Mouse (Mus musculus) gastrocnemius, postnatal 10 days (tissue): ENCODE measurements around the gene Tcf20. TPM values are rescaled to one million over a fixed set of nuclear protein-coding genes. Genes with fewer than 3 reads are reported as not detected.

ENCODE experiments used
- DNase-seq: peaks from one replicate; pipeline ENCODE4 v3.0.0; 2021; ENCODE audit warnings: mixed read lengths
- total RNA-seq, 2 experiments: library from RNA; stranded (reverse); gene quantifications; 2 replicates each; pipeline ENCODE4 v1.2.3; 2021

The Tcf20 gene
- total RNA-seq, 2 experiments from 2014 or later = 33.4 to 40.6 TPM

DNA sequence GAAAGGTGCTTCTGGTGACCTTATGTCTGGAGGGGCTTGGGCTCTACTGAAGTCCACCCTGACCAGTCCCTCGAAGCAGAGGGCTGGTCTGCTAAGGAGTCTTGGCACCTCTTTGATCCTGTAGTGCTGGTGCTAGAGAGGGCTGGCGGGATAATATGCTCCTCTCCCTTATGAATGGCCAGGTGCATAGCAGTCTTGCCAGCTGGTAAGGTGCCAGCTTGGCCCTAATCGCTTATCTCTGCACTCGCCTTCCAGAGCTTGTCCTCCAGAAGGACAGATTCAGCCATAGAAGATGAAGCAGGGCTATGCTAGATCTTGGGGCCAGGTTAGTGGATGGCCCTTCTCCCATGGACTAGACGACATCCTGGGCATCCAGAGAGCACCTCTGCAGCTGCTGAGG is 64.1 kb downstream of the Tcf20 start:
- DNase-seq = no peak

DNA sequence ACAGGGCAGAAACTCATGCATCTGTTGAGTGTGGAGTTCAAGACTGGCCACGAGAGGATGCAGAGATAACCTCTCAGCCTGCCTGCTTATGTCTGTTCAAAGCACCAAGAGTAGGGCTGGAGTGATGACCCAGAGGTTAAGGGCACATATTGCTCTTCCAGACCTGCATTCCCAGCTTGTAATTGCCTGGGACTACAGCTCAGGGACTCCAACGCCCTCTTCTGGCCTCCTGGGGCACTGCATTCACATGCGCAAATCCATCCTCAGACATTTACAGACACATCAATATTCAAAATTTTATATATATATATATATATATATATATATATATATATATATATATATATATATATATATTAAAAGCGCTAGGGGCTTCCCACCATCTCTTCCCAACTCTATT is 64.9 kb downstream of the Tcf20 start:
- DNase-seq = no peak

DNA sequence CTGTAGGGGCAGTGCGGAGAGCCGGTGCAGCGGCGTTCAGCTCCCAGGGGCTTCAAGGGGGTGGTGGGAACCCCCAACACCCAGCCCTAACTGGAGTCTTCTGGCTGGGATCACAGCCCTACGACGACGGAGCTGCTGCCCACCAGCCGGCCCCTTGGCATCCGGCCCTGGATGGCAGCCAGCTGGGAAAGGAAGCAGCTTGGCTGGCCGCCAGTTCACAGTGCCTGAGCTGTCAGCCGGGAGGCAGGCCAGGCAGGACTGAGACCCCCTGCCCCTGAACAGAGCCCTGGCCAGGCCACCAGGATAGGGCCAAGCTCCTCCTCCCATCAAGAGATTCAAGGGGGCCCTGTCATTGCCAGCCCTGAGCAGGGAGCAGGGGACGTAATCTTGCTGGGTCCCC is 65.6 kb downstream of the Tcf20 start:
- DNase-seq = peak; percentile 75

DNA sequence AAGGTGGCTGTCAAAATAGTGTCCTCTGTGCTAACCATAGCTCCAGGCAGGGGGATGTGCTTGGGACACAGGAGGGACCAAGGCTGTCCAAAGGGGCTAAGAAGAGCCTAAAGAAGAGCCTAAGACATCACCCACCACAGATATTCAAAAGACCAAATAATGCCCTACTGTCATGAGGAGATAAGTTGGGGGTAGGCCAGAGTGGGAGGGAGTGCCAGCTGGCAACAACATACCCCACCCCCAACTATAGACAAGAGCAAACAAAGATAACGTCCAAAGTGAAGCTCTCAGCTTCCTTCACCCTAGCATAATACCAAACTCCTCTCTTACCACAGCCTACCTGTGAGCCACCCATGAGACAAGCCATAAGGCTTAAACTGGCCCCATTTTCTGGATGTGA is 66.1 kb downstream of the Tcf20 start:
- DNase-seq = no peak

DNA sequence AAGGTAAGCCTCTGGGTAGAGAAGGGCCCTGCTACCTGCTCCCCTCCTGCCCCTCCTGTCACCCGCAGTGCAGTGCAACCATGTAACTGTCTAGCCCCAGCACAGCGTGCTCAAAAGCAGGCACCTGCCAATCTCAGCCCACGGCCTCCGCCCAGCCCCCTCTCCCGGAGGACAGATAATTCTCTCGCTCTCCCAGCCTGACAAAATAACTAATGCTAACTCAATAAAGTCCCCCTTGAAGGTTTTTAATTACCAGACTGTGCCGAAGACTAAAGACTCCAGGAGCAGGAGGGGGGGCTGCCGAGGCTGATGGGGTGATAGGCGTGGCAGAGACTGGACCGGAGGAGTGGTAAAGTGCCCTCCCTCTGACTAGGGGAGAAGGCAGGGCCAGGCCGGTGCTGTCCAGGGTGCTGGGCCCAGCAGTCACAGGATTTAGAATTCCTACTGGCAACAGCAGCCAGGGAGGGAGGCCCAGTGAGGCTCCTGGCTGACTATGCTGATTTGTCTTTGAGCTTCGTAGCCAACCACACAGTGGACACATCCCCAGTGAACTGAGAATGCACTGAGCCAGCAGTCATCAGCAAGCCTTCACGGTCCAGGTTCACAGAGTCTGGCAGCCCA is 66.7 kb downstream of the Tcf20 start:
- peak; percentile 64 for DNase-seq

DNA sequence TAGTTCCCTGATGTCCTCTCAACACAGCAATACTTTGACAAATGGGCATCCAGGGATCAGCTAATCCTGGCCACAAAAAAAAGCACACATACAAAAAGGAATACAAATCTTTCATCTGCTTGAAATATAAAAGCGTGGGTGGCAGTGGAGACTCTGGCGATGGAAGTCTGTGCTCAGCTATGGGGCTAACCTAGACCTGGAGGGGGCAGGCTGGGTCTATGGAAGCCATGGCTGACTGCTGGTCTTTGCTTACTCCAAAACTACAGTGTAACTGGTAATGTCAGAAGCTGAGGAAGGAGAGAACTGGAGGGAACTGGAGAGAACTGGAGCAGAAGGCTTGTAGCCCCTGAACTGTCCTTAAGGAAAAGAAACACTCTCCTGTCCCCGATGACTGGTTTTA is 69.7 kb downstream of the Tcf20 start:
- DNase-seq = no peak

DNA sequence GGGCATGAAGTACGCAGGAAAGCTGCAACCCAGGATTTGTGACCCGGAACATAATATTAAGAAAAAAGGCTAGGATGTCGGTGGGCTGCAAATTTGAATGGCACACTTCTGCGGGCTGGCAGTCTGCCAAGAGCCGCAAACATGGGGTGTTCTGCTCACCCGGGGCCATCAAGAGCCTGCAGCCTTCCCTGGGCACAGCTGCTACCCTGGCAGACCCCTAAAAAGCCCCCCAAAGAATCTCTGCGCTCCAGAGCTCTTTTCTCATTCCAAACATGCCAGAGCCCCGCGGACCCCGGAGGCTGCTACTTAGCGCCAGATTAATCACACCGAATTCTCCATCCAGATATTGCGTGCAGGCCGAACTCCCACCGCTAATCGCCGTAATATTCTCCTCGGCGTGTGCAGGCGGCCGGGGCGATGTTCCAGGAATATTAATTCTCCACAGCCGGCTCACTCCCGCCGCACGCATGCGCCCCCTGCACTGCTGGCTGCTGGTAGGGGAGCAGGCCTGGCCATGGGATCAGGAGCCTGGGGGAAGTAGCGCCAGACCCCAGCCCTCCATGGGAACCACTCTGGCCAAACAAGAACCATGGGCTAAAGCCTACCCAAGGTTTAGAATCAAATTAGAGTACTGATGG is 70.3 kb downstream of the Tcf20 start:
- peak; percentile 55 for DNase-seq

DNA sequence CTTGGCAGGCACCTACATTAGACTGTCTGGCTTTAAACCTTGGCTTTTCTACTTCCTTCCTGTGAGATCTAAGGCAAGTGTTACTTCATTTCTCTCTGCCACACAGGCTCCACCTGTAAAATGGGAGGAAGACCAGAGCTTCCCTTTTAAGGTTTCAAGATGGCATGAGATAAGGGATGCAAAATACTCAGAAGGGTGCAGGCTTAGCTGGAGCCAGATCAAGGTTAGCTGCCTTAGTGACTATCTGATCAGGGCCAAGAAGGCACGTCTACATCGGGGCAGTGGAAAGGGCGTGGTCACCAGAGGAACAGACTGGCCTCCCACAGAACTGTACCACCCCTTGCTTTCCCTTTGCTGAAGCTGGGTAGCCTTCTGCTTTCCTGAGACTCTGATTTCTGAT is 73.2 kb downstream of the Tcf20 start:
- DNase-seq = no peak

DNA sequence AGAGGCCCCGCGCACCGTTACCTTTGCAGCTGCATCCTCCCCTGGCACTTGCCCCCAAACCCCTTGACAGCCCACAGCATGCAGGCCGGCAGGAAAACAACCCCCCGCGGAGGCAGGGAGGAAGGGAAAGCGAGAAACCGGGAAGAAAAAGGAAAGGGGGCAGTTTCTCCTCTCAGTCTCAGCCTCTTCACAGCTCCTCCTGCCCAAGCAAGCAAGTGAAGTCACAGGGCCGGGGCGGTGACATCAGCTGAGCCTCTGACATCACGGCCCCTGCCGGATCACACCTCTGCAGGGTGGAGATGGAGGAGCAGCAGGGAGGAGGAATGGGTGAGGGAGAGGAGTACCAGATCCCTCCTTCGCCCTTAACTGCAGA is 75.7 kb downstream of the Tcf20 start:
- no peak for DNase-seq

DNA sequence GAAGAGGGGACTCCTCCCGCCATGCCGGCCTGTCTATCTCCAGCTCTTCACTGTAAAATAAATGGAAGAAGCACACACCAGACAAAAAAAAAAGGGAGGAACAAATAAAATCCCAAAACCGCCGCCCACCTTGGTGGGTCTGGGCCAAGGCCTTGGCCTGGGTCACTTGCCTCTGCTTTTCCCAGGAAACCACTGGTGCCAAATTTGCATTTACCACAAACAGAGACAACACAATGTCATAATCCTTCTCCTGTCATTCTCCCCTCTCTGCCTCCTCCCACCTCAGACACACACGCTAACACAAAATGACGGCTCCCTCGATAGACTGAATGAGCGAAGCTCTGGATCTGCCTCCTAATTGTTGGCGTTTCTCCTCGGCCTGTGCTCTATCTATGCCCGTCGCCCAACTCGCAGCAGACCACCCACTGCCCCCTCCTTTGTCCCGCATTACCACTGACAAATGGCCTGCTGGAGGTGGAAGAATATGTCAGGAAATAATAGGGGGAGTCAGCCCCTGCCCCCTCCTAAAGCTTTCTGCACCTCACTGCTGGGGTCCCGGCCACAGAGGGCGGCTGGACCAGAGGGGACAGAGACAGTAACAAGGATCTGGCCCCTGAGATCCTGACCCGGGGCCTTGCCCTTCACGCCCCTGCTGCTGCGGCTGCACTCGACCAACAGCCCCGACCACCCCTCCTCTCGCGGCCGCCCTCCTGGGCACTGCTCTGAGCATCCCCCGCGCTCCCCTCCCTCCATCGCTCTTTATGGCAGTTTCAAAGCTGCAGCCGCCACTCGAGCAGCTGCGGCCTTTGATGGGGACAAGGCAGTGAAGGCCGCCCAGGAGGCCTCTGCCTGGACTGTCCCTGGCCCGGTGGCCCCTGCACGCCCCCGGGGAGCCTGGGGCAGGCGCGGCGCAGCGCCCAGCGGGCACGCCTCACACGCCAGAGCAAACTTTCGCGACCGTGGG is 76.4 kb downstream of the Tcf20 start:
- DNase-seq = no peak

DNA sequence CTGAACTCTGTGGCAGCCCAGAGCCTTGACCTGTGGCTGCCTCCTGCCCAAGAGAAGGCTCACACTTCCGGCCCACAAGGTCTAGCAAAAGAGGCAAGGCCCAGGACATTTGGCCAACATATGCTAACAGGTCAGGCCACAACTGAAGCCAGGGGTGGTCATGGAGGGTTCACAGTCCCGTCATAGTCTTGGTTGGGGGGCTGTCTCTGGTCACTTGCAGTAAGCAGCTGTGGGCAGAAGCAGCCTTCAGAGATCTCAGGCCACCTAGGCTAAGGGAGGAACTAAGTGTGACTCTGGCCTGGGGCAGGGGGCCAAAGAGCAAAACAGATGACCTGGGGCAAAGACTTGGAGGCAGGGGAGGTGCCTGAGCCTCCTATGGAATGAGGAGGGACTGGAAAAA is 77.1 kb downstream of the Tcf20 start:
- DNase-seq = no peak

DNA sequence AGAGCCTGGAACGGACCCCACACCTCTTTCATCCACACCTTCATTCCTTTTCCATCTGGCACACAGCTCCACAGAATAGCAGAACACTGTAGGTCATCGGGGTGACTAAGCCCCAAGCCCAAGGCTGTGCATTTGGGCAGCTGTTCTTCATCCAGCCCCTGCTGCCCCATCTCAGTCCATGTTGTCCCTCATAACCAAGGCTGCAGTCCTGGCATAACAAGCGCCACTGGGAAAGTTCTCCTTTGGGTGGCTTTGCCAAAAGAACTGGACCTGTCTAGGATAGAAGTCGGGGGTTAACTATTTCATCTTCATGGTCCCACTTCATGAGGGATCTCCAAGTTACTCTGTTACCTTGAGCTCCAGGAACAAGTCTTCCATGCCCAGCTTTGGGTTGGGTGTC is 77.9 kb downstream of the Tcf20 start:
- no peak for DNase-seq

DNA sequence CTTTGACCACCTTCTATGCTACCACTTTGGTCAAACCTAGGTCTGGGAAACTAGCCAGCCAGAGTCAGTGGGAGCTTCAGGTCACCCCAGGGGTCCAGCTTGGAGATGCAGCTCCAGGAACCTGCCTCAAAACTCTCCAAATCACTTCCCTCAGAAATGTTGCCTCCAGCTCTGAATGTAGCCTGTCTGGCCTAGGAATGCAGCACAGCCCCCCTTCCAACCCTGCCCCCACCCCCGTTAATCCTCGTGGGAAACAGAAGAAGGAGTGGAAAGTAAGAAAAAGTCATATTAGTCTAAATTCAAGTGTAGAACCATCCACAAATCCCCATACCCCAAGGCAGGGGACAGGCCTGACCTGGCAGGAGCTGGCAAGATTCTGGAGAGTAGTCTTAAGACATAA is 79.2 kb downstream of the Tcf20 start:
- no peak for DNase-seq

DNA sequence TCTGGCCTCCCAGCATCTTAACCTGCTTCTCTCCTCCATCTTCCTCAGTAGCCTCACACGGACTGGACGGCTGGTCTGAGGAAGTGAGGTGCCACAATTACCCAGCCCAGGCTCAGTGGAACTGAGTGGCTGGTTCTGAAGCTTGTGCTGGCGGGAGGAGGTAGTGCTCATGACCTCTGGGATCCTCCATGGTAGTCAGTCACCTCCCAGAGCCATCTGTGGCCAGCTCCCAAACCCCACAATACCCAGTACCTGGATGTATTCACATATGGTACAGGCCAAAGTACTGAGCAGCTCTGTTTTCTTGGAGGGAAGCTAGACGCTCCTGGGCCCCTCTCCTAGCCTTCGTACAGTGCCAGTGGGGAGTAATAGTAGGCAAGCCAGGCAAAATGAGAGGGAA is 80.4 kb downstream of the Tcf20 start:
- DNase-seq = no peak

DNA sequence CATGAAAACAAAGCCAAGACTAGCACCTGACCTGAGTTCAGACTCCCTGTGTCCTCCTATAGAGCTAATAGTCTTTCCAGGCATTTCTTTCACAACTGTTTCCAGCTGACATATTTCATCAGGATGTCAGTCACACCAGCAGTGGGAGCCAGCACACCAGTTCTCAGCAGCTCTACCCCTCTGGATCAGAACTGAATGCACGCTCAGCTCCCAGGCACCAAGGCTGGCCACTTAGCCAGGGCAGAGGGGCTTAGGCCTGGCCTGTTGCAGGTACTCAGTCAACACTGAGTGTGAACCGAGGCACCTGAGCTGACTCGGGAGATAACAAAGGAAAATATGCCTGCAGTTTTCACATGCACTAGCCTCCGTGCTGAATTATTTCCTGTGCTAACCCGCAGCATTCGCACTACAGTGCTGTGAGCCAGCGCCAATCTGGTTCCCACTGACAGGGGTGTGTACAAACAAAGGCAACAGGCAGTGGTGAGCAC is 81.1 kb downstream of the Tcf20 start:
- DNase-seq = no peak

DNA sequence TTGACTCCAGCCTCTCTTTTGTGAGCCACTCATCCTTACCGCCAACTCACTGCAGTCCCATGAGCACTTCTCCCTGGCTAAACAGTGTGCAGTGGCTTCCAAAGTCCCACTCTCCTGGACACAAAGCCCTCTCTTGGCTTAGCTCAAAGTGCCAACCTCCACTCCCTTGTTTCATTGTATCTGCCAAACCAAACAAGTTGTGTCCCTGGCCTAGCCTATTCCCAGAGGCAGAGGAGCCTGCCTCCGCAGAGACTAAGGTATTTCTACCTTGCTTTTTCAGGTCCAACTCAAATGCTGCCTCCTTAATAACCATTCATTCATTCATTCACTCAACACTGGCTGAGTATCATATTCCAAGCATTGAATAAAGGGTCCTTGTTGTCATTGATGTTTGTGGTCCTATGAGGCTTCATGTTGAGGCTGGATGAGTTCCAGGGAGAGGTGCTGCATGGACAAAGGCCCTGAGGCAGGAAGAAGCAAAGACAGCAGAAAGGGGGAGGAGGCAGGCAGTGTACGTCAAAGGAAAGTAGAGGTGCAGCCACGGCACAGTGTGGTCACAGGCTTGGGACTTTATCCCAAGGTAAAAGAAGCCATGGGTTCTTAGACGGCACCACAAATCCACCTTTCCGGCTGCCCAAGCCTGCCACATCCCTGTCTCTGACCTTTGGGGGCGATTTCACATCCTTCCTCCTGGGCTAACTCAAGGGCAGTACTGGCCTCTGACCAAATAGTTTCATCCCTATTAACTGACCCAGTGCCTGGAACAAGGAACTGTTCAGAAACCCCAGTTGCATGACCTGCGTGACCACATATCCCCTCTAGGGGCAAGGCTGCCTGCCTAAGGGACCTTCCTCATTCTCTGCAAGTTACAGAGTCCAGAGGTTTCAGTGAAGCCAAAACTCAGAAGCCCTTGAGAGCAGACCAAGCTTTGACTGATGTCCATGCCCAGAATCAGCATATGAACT is 82.0 kb downstream of the Tcf20 start:
- DNase-seq = no peak

DNA sequence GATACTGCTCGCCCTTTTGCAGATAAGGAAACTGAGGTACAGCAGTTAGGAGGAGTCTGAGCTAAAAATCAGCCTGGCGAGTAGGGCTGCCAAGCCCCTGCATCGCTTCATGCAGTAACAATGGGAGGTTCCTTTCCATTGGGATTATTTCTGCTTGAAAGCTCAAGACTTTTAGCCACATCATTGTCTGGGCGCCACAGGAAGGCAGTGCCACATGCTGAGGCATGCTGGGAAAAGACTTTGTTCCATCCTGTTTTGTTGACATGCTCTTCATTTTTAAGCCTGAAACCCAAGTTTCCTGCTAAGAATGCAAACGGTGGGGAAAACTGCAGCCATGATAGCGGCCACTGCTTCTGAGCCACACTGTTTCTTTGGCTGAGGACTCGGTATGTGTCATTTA is 83.1 kb downstream of the Tcf20 start:
- DNase-seq = no peak

DNA sequence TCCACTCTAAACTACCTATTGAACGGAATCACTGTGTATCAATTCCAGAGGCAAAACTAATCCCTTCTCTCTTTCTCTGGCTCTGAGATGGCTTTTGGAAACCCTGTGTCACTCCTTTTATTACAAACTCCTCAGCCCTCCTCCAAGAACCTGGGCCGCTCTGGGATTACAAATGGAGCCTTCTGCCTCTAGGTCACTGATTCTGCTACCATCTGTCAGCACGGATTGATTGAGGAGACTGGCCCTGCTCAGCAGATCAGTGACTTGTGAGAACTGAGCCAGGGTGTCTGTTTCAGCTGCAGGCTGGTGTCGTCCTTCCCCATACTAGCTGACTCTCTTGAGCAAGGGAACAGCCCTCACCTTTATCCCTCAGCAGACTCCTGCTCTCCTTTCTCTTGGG is 85.2 kb downstream of the Tcf20 start:
- no peak for DNase-seq

DNA sequence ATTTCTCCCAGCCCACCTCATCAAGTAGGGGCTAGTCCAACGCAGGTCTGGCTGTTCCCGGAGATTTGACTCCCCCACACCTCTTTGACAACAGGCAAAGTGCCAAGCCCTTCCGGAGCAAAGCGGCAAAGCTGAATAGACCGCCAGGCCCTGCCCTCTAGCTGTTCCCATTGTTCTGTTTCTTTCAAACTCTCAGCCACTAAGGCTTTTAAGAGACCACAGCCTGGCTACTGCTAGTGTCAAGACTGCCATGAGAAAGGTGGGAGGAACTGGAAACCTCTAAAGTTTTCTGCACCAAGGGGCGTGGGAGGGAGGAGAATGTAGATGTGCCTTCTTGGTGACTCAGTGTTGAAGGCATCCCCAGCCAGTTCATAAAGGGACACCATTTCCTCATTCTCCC is 86.4 kb downstream of the Tcf20 start:
- no peak for DNase-seq

DNA sequence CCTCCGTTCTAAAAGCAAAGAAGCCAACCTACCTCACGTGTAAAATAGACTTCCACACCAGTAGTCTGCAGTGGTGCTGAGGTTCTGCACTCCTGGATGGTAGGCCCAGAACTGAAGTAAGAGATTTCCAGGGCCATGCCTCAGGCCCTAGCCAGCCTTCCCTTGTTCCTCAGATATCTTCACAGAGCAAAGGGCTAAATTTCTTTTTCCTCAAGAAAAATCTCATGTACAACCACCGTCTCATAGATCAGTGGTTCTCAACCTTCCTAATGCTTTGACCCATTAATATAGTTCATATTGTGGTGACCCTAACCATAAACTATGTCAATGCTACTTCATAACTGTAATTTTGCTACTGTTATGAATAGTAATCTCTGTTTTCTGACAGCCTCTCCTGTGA is 87.3 kb downstream of the Tcf20 start:
- no peak for DNase-seq

DNA sequence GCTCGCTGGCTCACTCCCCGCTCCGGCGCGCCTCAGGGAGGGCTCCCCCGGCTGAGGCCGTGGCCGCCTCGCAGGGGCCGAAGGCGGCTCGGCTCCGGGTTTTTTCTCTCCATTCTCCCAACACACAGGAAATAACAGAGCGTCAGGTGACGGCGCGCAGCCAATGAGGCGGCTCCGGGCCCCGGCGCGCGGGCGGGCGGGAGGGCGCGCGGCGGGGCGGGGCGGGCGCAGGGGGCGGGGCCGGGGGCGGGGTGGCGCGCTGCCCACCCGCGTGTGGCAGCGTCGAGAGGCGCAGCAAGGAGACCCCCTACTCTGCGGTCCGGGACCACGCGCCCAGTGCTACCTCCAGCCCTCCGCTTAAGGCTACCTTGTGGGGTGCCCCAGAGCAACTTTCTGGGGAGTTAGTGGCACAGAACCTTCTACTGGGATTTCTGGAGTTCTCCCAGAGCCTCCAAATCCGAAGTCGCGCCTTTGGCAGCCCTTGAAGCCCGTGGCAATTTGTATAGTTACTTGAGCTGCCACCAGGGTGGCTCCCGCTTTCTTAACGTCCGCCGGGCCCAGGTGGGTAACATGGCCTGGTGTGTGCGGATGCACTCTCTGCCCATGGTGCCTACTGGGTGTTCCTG is 87.9 kb downstream of the Tcf20 start:
- peak; percentile 85 for DNase-seq
